Mouse (Mus musculus) embryonic facial prominence, embryonic 14.5 days (tissue): ENCODE results near the gene Gsdme. TPM values are rescaled to one million over a fixed set of nuclear protein-coding genes. Genes with fewer than 3 reads are reported as not detected.

Source experiments
- ATAC-seq: fragments of 200-750 bp; cut with Nextera tagmentation; 2 replicates; pipeline ENCODE4 v1.8.0; 2017; ENCODE audit warnings: low read depth, moderate number of reproducible peaks, moderate TSS enrichment
- DNase-seq: peaks from one replicate; pipeline ENCODE4 v3.0.0-alpha.2; 2015; ENCODE audit warnings: low spot score
- H3K27ac ChIP-seq: fragments of 300-500 bp; sonication (generic); replicated peaks from 2 replicates; pipeline ENCODE4 v1.5.1; 2014; ENCODE audit warnings: low read depth, mild to moderate bottlenecking, low read length, moderate library complexity
- H3K27me3 ChIP-seq: fragments of 300-500 bp; sonication (generic); replicated peaks from 2 replicates; pipeline ENCODE4 v1.6.1; 2014; ENCODE audit warnings: low read length; ENCODE audit not compliant: control insufficient read depth, insufficient read depth
- H3K36me3 ChIP-seq: fragments of 300-500 bp; sonication (generic); 2 replicates; pipeline ENCODE4 v1.6.1; 2014; ENCODE audit warnings: low read length, mixed read lengths; ENCODE audit not compliant: control insufficient read depth, insufficient read depth
- H3K4me1 ChIP-seq: fragments of 300-500 bp; sonication (generic); 2 replicates; pipeline ENCODE4 v1.6.1; 2014; ENCODE audit warnings: antibody characterized with exemption, low read length; ENCODE audit not compliant: control insufficient read depth, insufficient read depth
- H3K4me2 ChIP-seq: fragments of 300-500 bp; sonication (generic); 2 replicates; pipeline ENCODE4 v1.6.1; 2014; ENCODE audit warnings: low read depth, mild to moderate bottlenecking, low read length, moderate library complexity, mixed read lengths
- H3K4me3 ChIP-seq: fragments of 300-500 bp; sonication (generic); 2 replicates; pipeline ENCODE4 v1.5.1; 2014; ENCODE audit warnings: low read depth, mild to moderate bottlenecking, low read length
- H3K9ac ChIP-seq: fragments of 300-500 bp; sonication (generic); 2 replicates; pipeline ENCODE4 v1.6.1; 2014; ENCODE audit warnings: low read depth, mild to moderate bottlenecking, low read length, moderate library complexity, mixed read lengths
- H3K9me3 ChIP-seq: fragments of 300-500 bp; sonication (generic); 2 replicates; pipeline ENCODE4 v1.6.1; 2016; ENCODE audit warnings: low read length; ENCODE audit not compliant: control insufficient read depth
- WGBS: fragments of 180-500 bp; shearing (Covaris S2); extraction: QIAGEN DNeasy Blood & Tissue Kit; methylation state at CpG from one replicate; pipeline ENCODE4 v1.1.7; 2014; 5-methylcytosine and 5-hydroxymethylcytosine counted together
- polyA plus RNA-seq: library from polyadenylated mRNA; unstranded; fragments of >200 nt; fragmentation: Nextera tagmentation; extraction: Ambion mirVana; gene quantifications from 2 replicates; pipeline ENCODE4 v1.2.1, GENCODE M21; 2014

Gene Gsdme
- polyA plus RNA-seq, 1 experiment from 2014 or later: 33.5 TPM

DNA sequence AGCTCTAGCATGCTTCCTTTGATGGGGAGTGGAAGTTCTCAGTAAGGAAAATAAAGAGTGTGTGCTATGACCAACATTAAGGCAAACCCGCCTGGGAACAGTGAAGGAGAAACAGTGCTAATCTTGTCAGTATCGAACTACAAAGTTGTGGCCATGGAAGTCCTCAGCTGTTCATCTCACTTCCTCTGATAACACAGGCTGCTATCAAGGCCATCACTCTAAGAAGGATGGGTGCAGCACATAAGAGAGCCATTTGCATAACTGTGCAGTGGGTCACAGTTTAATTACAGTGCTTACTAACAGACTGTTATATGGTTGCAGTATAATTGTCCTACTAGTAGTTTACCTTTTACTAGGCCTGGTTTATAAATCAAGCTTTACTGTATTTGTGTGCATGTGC lies 23.8 kb downstream of the Gsdme start:
- Histone ChIP-seq H3K27ac (no peak overlapping the region), H3K27me3 (no peaks in the 10 kb centered on the region), H3K36me3 (no peaks in the 10 kb centered on the region), H3K9ac (no peak overlapping the region), H3K4me3 (no peak overlapping the region), H3K4me2 (no peak overlapping the region), H3K9me3 (no peaks in the 10 kb centered on the region), H3K4me1 (no peaks in the 10 kb centered on the region)
- DNase-seq (no peak), ATAC-seq (no peak)
- 87% methylated on average over 2 of the region's 2 CpGs for WGBS

DNA sequence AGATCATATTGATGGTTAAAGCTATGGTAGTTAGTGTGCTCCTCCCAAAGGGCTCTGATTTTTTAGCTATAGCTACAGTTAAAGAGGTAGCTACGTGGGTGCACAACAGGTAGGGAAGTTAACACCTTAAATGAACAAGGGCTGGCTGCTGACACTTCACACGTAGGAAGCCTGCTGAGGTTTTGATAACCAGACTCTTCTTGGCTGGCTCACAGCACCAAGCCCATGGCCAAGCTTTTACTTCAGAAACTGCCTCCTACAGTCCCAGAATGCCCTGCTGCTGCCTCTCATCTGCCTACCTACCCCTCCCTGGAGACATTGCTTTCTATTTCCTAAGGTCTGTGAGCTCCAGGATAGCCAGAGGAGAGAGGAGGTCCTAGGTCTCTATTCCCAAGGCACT lies 25.7 kb downstream of the Gsdme start:
- DNase-seq (no peak), ATAC-seq (no peak)
- Histone ChIP-seq H3K9ac (no peak overlapping the region), H3K36me3 (no peaks in the 10 kb centered on the region), H3K9me3 (no peaks in the 10 kb centered on the region), H3K4me2 (no peak overlapping the region), H3K27me3 (no peaks in the 10 kb centered on the region), H3K4me1 (no peaks in the 10 kb centered on the region), H3K27ac (no peak overlapping the region), H3K4me3 (no peak overlapping the region)
- WGBS: 65% methylated on average over 2 of the region's 2 CpGs

- no peak overlapping the region for H3K9ac ChIP-seq
- no peaks in the 10 kb centered on the region for H3K27me3 ChIP-seq
- H3K4me1 ChIP-seq: no peaks in the 10 kb centered on the region
- ATAC-seq (no peak), DNase-seq (no peak)
- WGBS: 80% methylated on average over 1 of the region's 1 CpGs
- no peak overlapping the region for H3K4me2 ChIP-seq
- H3K4me3 ChIP-seq: no peak overlapping the region
- no peaks in the 10 kb centered on the region; the same call in 1 of the 2 replicates for H3K36me3 ChIP-seq
- H3K9me3 ChIP-seq: no peaks in the 10 kb centered on the region
- H3K27ac ChIP-seq: no peak overlapping the region
These were observed 30.7 kb downstream of the Gsdme start for GRCm38 (mm10) chr6:50232984-50233383.

- DNase-seq: no peak
These were observed 32.4 kb downstream of the Gsdme start for GRCm38 (mm10) chr6:50231288-50231687.

DNA sequence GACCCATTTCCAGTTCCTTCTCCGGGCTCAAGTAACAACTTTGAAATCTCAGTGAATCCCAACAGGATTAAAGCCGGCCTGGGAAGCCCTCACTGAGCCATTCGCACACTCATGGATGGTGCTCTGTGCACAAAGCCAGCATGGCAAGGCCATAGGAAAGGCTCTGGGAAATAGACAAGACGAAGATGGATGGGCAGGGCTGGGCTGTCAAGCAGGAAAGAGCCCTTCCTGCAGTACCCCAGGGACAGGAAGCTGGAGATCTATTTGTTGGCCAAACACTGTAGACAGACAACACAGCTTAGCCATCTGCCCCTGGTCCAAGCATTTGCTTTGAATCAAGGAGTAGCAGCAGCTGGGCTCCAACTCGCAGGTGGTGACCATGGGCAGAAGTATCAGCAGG lies 35.5 kb downstream of the Gsdme start:
- DNase-seq: no peak
- H3K9ac ChIP-seq: no peak overlapping the region
- H3K36me3 ChIP-seq: no peaks in the 10 kb centered on the region; the same call in 1 of the 2 replicates
- no peak for ATAC-seq
- H3K27ac ChIP-seq: no peak overlapping the region
- H3K4me2 ChIP-seq: no peak overlapping the region
- no peaks in the 10 kb centered on the region for H3K4me1 ChIP-seq
- no peaks in the 10 kb centered on the region for H3K27me3 ChIP-seq
- H3K9me3 ChIP-seq: no peaks in the 10 kb centered on the region
- WGBS: 71% methylated on average over 5 of the region's 5 CpGs
- H3K4me3 ChIP-seq: no peak overlapping the region

More at GRCm38 (mm10) chr6:50231288-50231687, 32.4 kb downstream of the Gsdme start:
- Histone ChIP-seq H3K36me3 (no peaks in the 10 kb centered on the region; the same call in 1 of the 2 replicates), H3K27ac (no peak overlapping the region), H3K9ac (no peak overlapping the region), H3K9me3 (no peaks in the 10 kb centered on the region), H3K4me2 (no peak overlapping the region), H3K4me3 (no peak overlapping the region), H3K4me1 (no peaks in the 10 kb centered on the region), H3K27me3 (no peaks in the 10 kb centered on the region)
- WGBS: 88% methylated on average over 5 of the region's 5 CpGs
- ATAC-seq: no peak

DNA sequence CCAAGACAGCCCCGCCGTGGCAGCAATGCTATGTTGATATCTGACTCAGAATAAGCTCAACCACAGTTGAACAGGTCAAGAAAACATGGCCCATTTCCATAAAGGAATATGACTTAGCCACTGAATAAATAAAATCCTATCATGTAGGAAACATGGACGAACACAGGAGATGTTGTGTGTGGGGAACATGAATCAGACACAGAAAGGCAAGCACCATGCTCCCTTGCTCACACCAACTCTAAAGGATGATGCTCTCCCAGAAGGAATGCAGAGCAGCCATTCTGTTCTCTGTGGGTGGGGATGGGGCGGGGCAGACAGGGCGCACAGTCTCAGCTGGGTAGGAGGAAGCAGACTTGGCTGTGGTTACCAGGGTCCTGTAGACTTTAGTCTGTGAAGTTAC lies 38.4 kb downstream of the Gsdme start:
- H3K4me2 ChIP-seq: no peak overlapping the region
- no peak overlapping the region for H3K27ac ChIP-seq
- no peaks in the 10 kb centered on the region for H3K9me3 ChIP-seq
- no peaks in the 10 kb centered on the region; the same call in 1 of the 2 replicates for H3K36me3 ChIP-seq
- no peak overlapping the region for H3K4me3 ChIP-seq
- DNase-seq (no peak), ATAC-seq (no peak)
- no peaks in the 10 kb centered on the region for H3K4me1 ChIP-seq
- WGBS: 84% methylated on average over 5 of the region's 5 CpGs
- H3K9ac ChIP-seq: no peak overlapping the region
- H3K27me3 ChIP-seq: no peaks in the 10 kb centered on the region

GRCm38 (mm10) chr6:50223606-50224005 lies 40.1 kb downstream of the Gsdme start:
- Histone ChIP-seq H3K9me3 (no peaks in the 10 kb centered on the region), H3K4me3 (no peak overlapping the region), H3K4me2 (no peak overlapping the region), H3K27me3 (no peaks in the 10 kb centered on the region), H3K27ac (no peak overlapping the region), H3K4me1 (no peaks in the 10 kb centered on the region), H3K9ac (no peak overlapping the region), H3K36me3 (no peaks in the 10 kb centered on the region; the same call in 1 of the 2 replicates)
- ATAC-seq: no peak
- 88% methylated on average over 4 of the region's 4 CpGs for WGBS
- DNase-seq: no peak

GRCm38 (mm10) chr6:50222986-50223385 lies 40.7 kb downstream of the Gsdme start:
- H3K9me3 ChIP-seq: no peaks in the 10 kb centered on the region
- no peaks in the 10 kb centered on the region for H3K4me1 ChIP-seq
- DNase-seq (no peak), ATAC-seq (no peak)
- no peak overlapping the region for H3K4me3 ChIP-seq
- WGBS: 73% methylated on average over 5 of the region's 5 CpGs
- no peak overlapping the region for H3K4me2 ChIP-seq
- H3K27ac ChIP-seq: no peak overlapping the region
- no peak overlapping the region for H3K9ac ChIP-seq
- no peaks in the 10 kb centered on the region; the same call in 1 of the 2 replicates for H3K36me3 ChIP-seq
- no peaks in the 10 kb centered on the region for H3K27me3 ChIP-seq

DNA sequence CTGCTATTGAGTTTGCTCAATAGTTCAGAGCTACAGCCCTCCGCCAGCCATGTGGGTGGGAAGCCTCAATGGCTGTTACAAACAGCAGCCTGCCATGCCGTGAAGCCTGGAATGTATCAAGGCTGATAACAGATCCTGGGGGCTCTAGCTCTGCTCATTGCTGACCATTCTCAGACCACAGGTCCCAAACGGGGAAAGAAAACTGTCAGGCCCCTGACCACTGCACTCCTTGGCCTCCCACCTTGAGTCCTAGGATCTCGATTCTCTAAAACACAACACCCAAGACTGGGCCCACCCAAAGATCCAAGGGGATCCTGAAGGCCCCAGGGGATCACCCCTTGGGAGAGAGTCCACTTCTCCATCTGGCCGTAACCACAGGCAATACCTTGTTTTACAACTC lies 41.3 kb downstream of the Gsdme start:
- Histone ChIP-seq H3K9ac (no peak overlapping the region), H3K9me3 (no peaks in the 10 kb centered on the region), H3K36me3 (no peaks in the 10 kb centered on the region), H3K4me2 (no peak overlapping the region), H3K27me3 (no peaks in the 10 kb centered on the region), H3K4me1 (no peaks in the 10 kb centered on the region), H3K4me3 (no peak overlapping the region), H3K27ac (no peak overlapping the region)
- WGBS: 75% methylated on average over 5 of the region's 5 CpGs
- ATAC-seq (no peak), DNase-seq (no peak)
